Mouse (Mus musculus) right cerebral cortex, postnatal 36 days (tissue): ENCODE data around the gene Mmp23.

Source experiments
- DNase-seq, 2 experiments: peaks; one replicate each; pipeline ENCODE4 v3.0.0; 2022; ENCODE audit warnings: low spot score in 2 of 2, mixed read lengths in 1 of 2

The Mmp23 gene

DNA sequence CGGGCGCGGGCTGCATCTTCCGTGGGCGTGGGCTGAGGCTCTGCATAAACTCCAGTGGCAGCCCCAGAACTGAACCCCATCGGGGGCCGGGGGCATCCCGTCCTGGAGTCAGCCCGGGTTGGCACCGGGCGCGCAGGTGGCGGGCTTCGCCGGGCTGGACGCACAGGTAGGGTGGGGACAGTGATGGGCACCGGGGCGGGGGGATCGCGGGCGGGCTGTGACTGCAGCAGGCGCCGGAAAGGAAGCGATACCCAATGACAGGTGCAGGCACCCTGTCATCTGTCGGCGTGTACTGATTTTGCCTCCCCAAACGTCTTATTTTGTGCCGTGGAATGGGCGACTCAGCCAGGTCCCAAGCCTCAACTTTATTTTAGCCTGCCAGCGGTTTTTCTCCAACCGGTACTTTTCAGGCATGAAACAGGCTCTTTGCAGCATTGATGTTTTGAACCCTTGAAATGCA, 51.2 kb downstream of the Mmp23 start:
- no peak for DNase-seq

DNA sequence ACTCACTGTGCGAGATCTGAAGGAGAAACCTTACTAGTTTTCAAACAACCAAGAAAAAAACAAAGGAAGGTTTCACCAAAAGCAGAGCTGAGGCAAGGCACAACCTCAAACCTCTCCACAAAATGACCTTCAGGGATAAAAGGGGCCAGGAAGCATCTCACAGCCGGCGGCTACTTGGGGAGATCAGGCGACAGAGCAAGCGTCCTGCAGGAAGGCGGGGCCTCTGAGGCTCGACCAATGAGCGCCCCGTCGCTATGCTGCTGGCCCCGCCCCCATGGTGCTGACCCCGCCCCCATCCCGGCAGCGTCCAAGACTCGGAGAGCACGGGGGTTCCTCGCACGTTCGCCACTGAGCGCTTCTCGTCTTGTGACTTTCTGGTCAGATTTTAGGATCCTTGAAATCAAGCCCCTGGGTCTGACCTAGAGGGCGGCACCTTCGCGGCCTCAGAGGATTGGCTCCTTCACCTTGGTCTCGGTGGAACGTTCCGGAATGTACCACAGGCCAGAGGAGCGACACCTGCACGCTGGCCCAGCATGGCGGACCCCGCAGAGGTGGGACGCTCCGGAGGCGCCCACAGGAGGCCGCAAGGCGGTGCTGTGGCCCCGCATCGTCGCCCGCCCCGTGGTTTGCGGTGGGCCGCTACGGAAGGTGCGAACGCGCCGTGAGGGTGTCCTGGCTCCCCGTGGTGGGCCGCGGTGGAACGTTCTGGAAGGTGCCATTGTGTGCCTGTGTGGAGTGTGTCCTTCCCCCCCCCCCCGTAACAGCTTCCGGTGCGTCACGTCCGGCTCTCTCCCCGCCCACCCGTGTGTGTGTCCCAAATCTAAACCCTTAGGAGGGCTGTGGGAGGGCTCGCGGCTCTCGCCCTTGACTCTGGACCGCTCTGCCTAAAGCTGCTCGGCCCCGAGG, 51.8 kb downstream of the Mmp23 start, which contains the start of gene Slc35e2:
Gene Slc35e2 (plus strand): TSS at position 326 of the 906 bp plus-strand sequence.
- peak; percentile 86 to 92 for DNase-seq
